Mouse (Mus musculus) A20 (cell line): Measurements from ENCODE around the gene Wipf1.
A peak's percentile ranks its signal among the peaks of the same experiment; 100 is the strongest.

Source experiments
- DNase-seq: peaks from one replicate; pipeline ENCODE4 v3.0.0-alpha.2; 2011; ENCODE audit warnings: low read depth, low spot score

Wipf1 gene

GRCm38 (mm10) chr2:73386356-73387046 is 143.0 kb downstream of the Wipf1 start, which contains the start of gene Gpr155:
TSS of gene Gpr155 (minus strand) at chr2:73386572.
- DNase-seq = peak; percentile 100

- DNase-seq = no peak
Observed at GRCm38 (mm10) chr2:73385641-73386355, 143.7 kb downstream of the Wipf1 start.

DNA sequence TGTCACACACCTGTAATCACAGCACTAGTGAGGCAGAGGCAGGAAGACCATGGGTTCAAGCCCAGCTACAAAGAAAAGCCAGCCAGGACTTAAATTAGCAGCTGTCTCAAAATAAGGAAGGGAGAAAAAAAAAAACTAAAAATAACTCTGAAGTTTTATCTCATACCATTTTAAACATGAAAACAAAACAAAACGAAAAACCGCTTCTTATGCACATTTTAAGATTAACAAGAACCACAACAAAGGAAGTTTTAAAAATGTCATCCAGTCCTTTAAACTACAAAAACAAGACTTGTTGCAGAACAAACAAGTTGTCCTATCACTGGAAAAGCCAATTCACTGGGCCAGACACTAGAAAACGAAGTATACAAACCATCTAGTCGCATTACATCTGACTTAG is 144.4 kb downstream of the Wipf1 start:
- peak; percentile 54 for DNase-seq

DNA sequence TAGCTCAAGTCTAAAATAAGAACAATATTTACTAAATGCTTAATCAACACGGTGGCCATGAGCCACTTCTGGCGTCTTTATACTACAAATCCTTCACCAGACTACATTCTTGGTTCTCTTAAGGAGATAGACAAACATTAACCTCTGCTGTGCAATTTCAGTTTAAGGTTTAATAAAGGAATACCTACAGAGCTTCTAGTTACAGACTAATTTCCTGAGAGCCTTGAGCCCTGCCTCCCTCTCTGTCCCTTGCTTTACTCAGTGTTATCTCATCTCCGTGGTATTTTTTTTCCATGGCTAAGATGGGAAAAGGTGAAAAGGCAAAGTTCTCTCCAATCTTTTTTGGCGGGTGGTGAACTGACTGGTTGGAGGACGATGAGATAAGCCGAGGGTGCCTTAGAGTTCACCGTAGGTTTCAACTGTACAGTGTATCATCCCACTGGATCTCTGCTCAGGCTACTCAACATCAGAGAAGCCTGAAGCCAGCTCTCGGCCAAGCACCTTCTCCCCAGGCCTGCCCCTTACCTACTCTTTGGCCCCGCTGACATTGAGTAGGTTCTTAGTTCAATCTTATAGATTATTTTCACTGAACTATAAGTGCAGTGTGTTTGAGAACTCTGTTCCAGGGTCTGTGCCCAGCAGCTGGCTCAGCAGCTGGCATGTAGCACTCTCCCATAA is 149.1 kb downstream of the Wipf1 start:
- no peak for DNase-seq

- DNase-seq = no peak
Observed at GRCm38 (mm10) chr2:73379656-73380055, 149.9 kb downstream of the Wipf1 start.
